Mouse (Mus musculus): ENCODE measurements around the gene Scrt2. TPM values are rescaled to one million over a fixed set of nuclear protein-coding genes. Genes with fewer than 3 reads are reported as not detected.

Scrt2 gene
- total RNA-seq, 2 experiments from 2014 or later, result not detected

DNA sequence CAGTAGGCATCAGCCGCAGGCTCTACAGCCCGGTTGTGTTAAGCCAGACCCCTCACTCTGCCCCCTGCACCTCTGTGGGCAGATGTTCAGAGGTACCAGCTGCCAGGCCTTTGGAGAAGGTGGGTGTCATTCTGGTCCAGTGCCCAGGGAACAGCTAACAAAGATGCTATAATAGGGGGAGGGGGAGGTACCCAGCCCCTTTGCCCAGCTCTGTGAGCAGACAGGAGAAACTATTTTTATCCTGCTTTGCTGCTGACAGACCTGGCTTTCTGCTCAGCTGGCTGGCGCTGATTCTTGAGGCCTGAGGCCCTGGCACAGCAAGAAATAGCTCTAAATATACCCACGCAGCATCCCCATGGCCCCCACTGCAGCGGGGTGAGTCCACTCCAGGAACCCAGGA lies 5.8 kb downstream of the Scrt2 start:
- no peak overlapping the region for H3K27ac ChIP-seq
- no peak overlapping the region for H3K4me3 ChIP-seq
- DNase-seq, result peak; percentile 78
- no peak for TF ChIP-seq CTCF (IDR thresholded peaks at IDR 0.05)
- intact Hi-C loops (cut with DNase I), result loop anchor here (10.0 kb wide), 1 partner anchor 152 kb away; no protein-coding TSS in a partner anchor

GRCm38 (mm10) chr2:152089078-152089477 lies 7.7 kb downstream of the Scrt2 start:
- no peak overlapping the region for H3K27ac ChIP-seq
- peak; percentile 93 for TF ChIP-seq CTCF (IDR thresholded peaks at IDR 0.05)
- intact Hi-C loops (cut with DNase I), result loop anchor here (2.0 to 10.0 kb wide), 2 partner anchors 60 to 154 kb away; no protein-coding TSS in a partner anchor
- H3K4me3 ChIP-seq, result no peak overlapping the region
- peak; percentile 61 for DNase-seq

- TF ChIP-seq CTCF (IDR thresholded peaks at IDR 0.05), result no peak
- no peak for DNase-seq
- Histone ChIP-seq H3K4me3 (no peak overlapping the region), H3K27ac (no peak overlapping the region)
- intact Hi-C loops (cut with DNase I), result loop anchor here (2.0 to 10.0 kb wide), 2 partner anchors 61 to 155 kb away; no protein-coding TSS in a partner anchor
These were observed 8.3 kb downstream of the Scrt2 start for GRCm38 (mm10) chr2:152089581-152089980.

- Histone ChIP-seq H3K27ac (no peak overlapping the region), H3K4me3 (no peak overlapping the region)
- intact Hi-C loops (cut with DNase I), result no loop called here
- DNase-seq, result no peak
- no peak for TF ChIP-seq CTCF (IDR thresholded peaks at IDR 0.05)
These were observed 9.2 kb downstream of the Scrt2 start for GRCm38 (mm10) chr2:152090486-152090885.

GRCm38 (mm10) chr2:152091342-152092056 lies 10.2 kb downstream of the Scrt2 start:
- no peak overlapping the region for H3K4me3 ChIP-seq
- intact Hi-C loops (cut with DNase I), result no loop called here
- H3K27ac ChIP-seq, result no peak overlapping the region
- TF ChIP-seq CTCF (IDR thresholded peaks at IDR 0.05), result no peak
- DNase-seq, result no peak

- TF ChIP-seq CTCF (IDR thresholded peaks at IDR 0.05), result no peak
- intact Hi-C loops (cut with DNase I), result no loop called here
- Histone ChIP-seq H3K4me3 (peak overlapping the region; percentile 57), H3K27ac (no peak overlapping the region)
- DNase-seq, result no peak
These were observed 11.6 kb downstream of the Scrt2 start for GRCm38 (mm10) chr2:152092927-152093326.

DNA sequence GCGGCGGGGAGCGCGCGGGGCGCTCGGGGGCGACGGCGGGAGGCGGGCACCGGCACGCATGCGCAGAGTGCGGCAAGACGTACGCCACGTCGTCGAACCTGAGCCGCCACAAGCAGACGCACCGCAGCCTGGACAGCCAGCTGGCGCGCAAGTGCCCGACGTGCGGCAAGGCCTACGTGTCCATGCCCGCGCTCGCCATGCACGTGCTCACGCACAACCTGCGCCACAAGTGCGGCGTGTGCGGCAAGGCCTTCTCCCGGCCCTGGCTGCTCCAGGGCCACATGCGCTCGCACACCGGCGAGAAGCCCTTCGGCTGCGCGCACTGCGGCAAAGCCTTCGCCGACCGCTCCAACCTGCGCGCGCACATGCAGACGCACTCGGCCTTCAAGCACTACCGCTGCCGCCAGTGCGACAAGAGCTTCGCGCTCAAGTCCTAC lies 12.0 kb downstream of the Scrt2 start:
- DNase-seq, result no peak
- H3K4me3 ChIP-seq, result peak overlapping the region; percentile 57
- TF ChIP-seq CTCF (IDR thresholded peaks at IDR 0.05), result no peak
- H3K27ac ChIP-seq, result no peak overlapping the region
- intact Hi-C loops (cut with DNase I), result no loop called here

GRCm38 (mm10) chr2:152094856-152095545 lies 13.7 kb downstream of the Scrt2 start:
- no peak overlapping the region for H3K4me3 ChIP-seq
- intact Hi-C loops (cut with DNase I), result no loop called here
- DNase-seq, result no peak
- TF ChIP-seq CTCF (IDR thresholded peaks at IDR 0.05), result no peak
- H3K27ac ChIP-seq, result no peak overlapping the region

DNA sequence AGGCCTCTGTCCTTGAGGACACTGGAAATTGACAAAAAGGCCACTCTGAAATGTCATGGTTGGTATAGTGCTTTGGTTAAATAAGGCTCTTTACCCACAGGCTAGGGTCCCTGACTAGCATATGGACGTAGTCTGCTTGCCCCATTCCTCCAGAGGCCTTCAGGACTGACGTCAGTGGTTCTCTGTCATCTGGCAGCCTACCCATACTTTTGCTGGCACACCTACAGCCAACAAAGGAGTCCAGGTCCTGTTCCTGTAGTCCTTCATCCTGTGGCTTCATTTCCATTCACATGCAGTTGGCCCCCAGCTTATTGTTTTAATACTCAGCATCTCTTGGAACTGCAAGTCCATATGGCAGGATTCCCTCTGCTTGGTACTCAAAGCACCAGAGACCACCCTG lies 15.6 kb downstream of the Scrt2 start:
- H3K27ac ChIP-seq, result no peak overlapping the region
- DNase-seq, result no peak
- intact Hi-C loops (cut with DNase I), result no loop called here
- no peak overlapping the region for H3K4me3 ChIP-seq
- TF ChIP-seq CTCF (IDR thresholded peaks at IDR 0.05), result no peak

DNA sequence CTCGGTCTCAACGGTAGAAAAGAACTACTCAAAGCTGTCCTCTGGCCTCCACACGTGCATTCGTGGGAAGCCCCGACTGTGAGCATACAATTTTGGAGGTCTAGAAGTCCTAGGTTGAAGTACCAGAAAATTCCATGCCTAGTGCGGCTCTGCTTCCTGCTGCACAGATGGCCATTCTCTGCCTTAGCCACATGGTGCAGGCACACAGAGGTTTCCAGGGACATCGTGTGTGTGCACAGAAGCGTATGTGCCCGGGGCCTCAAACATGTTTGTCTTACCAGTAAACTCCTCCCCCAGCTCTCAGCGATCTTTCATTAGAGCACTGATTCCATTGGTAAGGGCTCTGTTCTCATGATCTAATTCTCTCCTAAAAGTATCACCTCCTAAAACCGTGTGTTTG lies 16.6 kb downstream of the Scrt2 start:
- H3K27ac ChIP-seq, result no peak overlapping the region
- DNase-seq, result no peak
- TF ChIP-seq CTCF (IDR thresholded peaks at IDR 0.05), result no peak
- intact Hi-C loops (cut with DNase I), result no loop called here
- no peak overlapping the region for H3K4me3 ChIP-seq

GRCm38 (mm10) chr2:152099538-152099937 lies 18.2 kb downstream of the Scrt2 start:
- no peak overlapping the region for H3K4me3 ChIP-seq
- intact Hi-C loops (cut with DNase I), result no loop called here
- no peak overlapping the region for H3K27ac ChIP-seq
- no peak for DNase-seq
- TF ChIP-seq CTCF (IDR thresholded peaks at IDR 0.05), result no peak

DNA sequence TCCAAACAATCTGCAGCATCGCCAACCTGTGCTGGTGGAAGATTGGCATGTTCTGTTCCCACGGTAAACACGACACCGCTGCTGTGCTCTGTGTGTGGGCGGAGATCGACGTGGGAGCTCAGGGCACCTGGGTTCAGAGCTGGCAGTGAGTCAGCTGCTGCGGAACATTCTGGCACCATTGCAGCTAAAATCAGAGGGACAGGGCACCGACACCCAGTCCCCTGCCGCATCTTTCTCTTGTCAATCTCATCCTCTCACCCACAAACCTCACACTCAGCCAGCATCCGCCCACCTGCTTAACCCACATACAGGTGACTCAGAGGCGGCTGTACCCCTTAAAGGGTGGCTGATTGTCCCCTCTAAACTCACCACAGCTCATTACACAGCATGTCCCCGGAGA lies 20.4 kb downstream of the Scrt2 start:
- no peak for DNase-seq
- Histone ChIP-seq H3K4me3 (no peak overlapping the region), H3K27ac (no peak overlapping the region)
- no peak for TF ChIP-seq CTCF (IDR thresholded peaks at IDR 0.05)
- intact Hi-C loops (cut with DNase I), result no loop called here

DNA sequence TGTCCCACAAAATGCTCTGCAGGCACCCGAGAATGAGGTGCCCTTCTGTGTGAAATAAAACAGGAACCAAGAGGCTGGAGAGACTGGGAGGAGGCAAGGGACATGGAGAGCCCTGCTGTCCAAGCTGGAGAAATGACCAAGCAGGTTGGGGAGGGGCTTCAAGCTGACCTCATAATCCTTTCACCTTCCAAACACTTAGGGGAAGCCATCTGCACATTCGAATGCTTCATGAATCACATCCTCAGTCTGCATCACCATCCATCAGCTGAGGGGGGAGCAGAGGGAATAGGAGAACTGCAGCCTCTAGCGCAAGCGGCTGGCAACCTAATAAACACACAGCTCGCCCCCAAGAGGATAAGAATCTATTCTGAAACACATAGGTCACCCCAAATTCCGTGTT lies 21.0 kb downstream of the Scrt2 start:
- intact Hi-C loops (cut with DNase I), result no loop called here
- Histone ChIP-seq H3K4me3 (no peak overlapping the region), H3K27ac (no peak overlapping the region)
- no peak for TF ChIP-seq CTCF (IDR thresholded peaks at IDR 0.05)
- DNase-seq, result no peak

All from gastrocnemius, adult 2 months (tissue).